In genomic region chr8:10910244-10910872, GRCm38 (mm10) we compare ENCODE assay signal across 11 mouse cellular contexts.
DNase-seq lines count a peak whose midpoint lies in the region; ATAC-seq and TF ChIP-seq lines count a peak whose summit lies in the region.
"Had no signal": no experiment of that assay in that cellular context is flagged by ENCODE, and none has a peak within 500 bp of the region (broad histone marks: within the 10 kb centered on the region; RNA-seq: fewer than 3 reads in every experiment).

No protein-coding gene starts in this region.

- ATAC-seq in kidney, embryonic 14.5 days (ENCODE audit: low FRiP score, low TSS enrichment), result no peak
- ATAC-seq in granulocyte monocyte progenitor cell, adult 5-6 weeks (replicated peaks; ENCODE audit: poor library complexity, severe bottlenecking), result peak; percentile 73
- no peak for ATAC-seq in forebrain, postnatal 0 days
- ATAC-seq in forebrain, embryonic 13.5 days, result no peak

- TF ChIP-seq POLR2A in kidney, adult 2 months (IDR thresholded peaks at IDR 0.05; ENCODE audit: low read depth, low read length), result no peak

- TF ChIP-seq CTCF in kidney, adult 2 months (conservative IDR thresholded peaks at IDR 0.05; ENCODE audit: insufficient read depth, insufficient read length, low read depth, low read length), result no peak
- no peak for TF ChIP-seq CTCF in forebrain, postnatal 0 days (IDR thresholded peaks at IDR 0.05; ENCODE audit: low read depth)

- H3K27ac ChIP-seq in kidney, adult 2 months (ENCODE audit: insufficient read depth, low read depth, low read length), result peak overlapping the region; percentile 59
- H3K27ac ChIP-seq in kidney, embryonic 14.5 days (ENCODE audit: low read depth, low read length), result no peak overlapping the region
- no peak overlapping the region for H3K27ac ChIP-seq in forebrain, postnatal 0 days (ENCODE audit: low read depth, low read length)
- no peak overlapping the region for H3K27ac ChIP-seq in forebrain, embryonic 13.5 days
- H3K27ac ChIP-seq: embryonic facial prominence, embryonic 13.5 days had no signal

- DNase-seq in kidney, adult 2 months, result peak; percentile 87
- peak; percentile 78 for DNase-seq in kidney, adult 9 months
- peak; percentile 72 to 77 for DNase-seq in lung, postnatal 4 days
- DNase-seq in cerebellum, adult 18-20 months, result no peak
- DNase-seq in forebrain, postnatal 0 days, result no peak
- DNase-seq: gastrocnemius, postnatal 36 days; left cerebral cortex, postnatal 4 days had no signal

- H3K27me3 ChIP-seq in kidney, adult 2 months (replicated peaks; ENCODE audit: control insufficient read depth, insufficient read depth, low read length), result no peaks in the 10 kb centered on the region
- peaks cover 4% of the 10 kb centered on the region; the same call in 1 of the 2 replicates for H3K27me3 ChIP-seq in kidney, embryonic 14.5 days (ENCODE audit: control insufficient read depth, insufficient read depth, low read length)
- H3K27me3 ChIP-seq in forebrain, postnatal 0 days (ENCODE audit: insufficient read depth, low read length), result no peaks in the 10 kb centered on the region
- H3K27me3 ChIP-seq in forebrain, embryonic 13.5 days, result no peaks in the 10 kb centered on the region

- peaks cover 12% of the 10 kb centered on the region for H3K4me1 ChIP-seq in kidney, adult 2 months (ENCODE audit: control insufficient read depth, insufficient read depth, low read length)
- H3K4me1 ChIP-seq in kidney, embryonic 14.5 days (ENCODE audit: control insufficient read depth, insufficient read depth, low read length), result no peaks in the 10 kb centered on the region
- H3K4me1 ChIP-seq in forebrain, postnatal 0 days (ENCODE audit: insufficient read depth), result no peaks in the 10 kb centered on the region
- no peaks in the 10 kb centered on the region for H3K4me1 ChIP-seq in forebrain, embryonic 13.5 days
- H3K4me1 ChIP-seq: embryonic facial prominence, embryonic 13.5 days had no signal

- no peaks in the 10 kb centered on the region for H3K9me3 ChIP-seq in kidney, embryonic 14.5 days (ENCODE audit: control insufficient read depth, low read length)
- no peaks in the 10 kb centered on the region for H3K9me3 ChIP-seq in forebrain, postnatal 0 days (ENCODE audit: low read length)
- no peaks in the 10 kb centered on the region for H3K9me3 ChIP-seq in forebrain, embryonic 13.5 days (replicated peaks)
- H3K9me3 ChIP-seq: embryonic facial prominence, embryonic 13.5 days had no signal

- H3K4me3 ChIP-seq in kidney, adult 2 months (ENCODE audit: insufficient read depth, low read depth, low read length), result no peak overlapping the region
- no peak overlapping the region for H3K4me3 ChIP-seq in kidney, embryonic 14.5 days (ENCODE audit: low read length)
- H3K4me3 ChIP-seq in forebrain, postnatal 0 days (ENCODE audit: low read depth, low read length), result no peak overlapping the region
- no peak overlapping the region for H3K4me3 ChIP-seq in forebrain, embryonic 13.5 days
- H3K4me3 ChIP-seq: embryonic facial prominence, embryonic 13.5 days had no signal

- H3K9ac ChIP-seq in kidney, embryonic 14.5 days (ENCODE audit: low read depth, low read length), result no peak overlapping the region
- no peak overlapping the region for H3K9ac ChIP-seq in forebrain, postnatal 0 days
- H3K9ac ChIP-seq in forebrain, embryonic 13.5 days, result no peak overlapping the region
- H3K9ac ChIP-seq: embryonic facial prominence, embryonic 13.5 days had no signal

- H3K36me3 ChIP-seq in kidney, adult 2 months (ENCODE audit: control insufficient read depth, insufficient read depth, low read length), result no peaks in the 10 kb centered on the region
- no peaks in the 10 kb centered on the region for H3K36me3 ChIP-seq in kidney, embryonic 14.5 days (ENCODE audit: control insufficient read depth, insufficient read depth, low read length)
- H3K36me3 ChIP-seq in forebrain, postnatal 0 days (ENCODE audit: insufficient read depth), result no peaks in the 10 kb centered on the region
- H3K36me3 ChIP-seq in forebrain, embryonic 13.5 days (ENCODE audit: poor library complexity, severe bottlenecking), result no peaks in the 10 kb centered on the region
- H3K36me3 ChIP-seq: embryonic facial prominence, embryonic 13.5 days had no signal

- WGBS in kidney, adult 2 months, result 36% methylated on average over 6 of the region's 6 CpGs
- WGBS in kidney, embryonic 14.5 days, result 46% methylated on average over 6 of the region's 6 CpGs
- WGBS in forebrain, postnatal 0 days, result 66% methylated on average over 6 of the region's 6 CpGs
- 70% methylated on average over 6 of the region's 6 CpGs for WGBS in forebrain, embryonic 13.5 days

- H3K4me2 ChIP-seq in kidney, embryonic 14.5 days (replicated peaks; ENCODE audit: low read depth, low read length), result no peak overlapping the region
- H3K4me2 ChIP-seq in forebrain, postnatal 0 days (ENCODE audit: low read depth), result no peak overlapping the region
- no peak overlapping the region for H3K4me2 ChIP-seq in forebrain, embryonic 13.5 days
- H3K4me2 ChIP-seq: embryonic facial prominence, embryonic 13.5 days had no signal

Comparison
In these comparisons a context has a peak if more than half of its experiments do, and no peak if none do; other contexts are left out.
1. DNase-seq: peak in kidney, adult 2 months (single experiment), kidney, adult 9 months (single experiment) and lung, postnatal 4 days (2 of 2); none in cerebellum, adult 18-20 months (0 of 2) and forebrain, postnatal 0 days (single experiment).